Mouse (Mus musculus): ENCODE results near the gene Sh3bgrl.
"Not testable (repeated sequence)": the region's sequence is repeated elsewhere in the genome, so short reads cannot be mapped to it uniquely, and the experiment has no call there.

The Sh3bgrl gene

GRCm38 (mm10) chrX:109095245-109096242 is at the start of gene Sh3bgrl:
Gene Sh3bgrl (plus strand): TSS chrX:109095365.
- peak; percentile 89 for DNase-seq (ENCODE audit: low spot score)

- DNase-seq (ENCODE audit: low spot score): no peak
Observed at GRCm38 (mm10) chrX:109047773-109048172, 47.4 kb upstream of the Sh3bgrl start.

GRCm38 (mm10) chrX:109071719-109072118 is 23.4 kb upstream of the Sh3bgrl start:
- no peak for DNase-seq (ENCODE audit: low spot score)

- DNase-seq (ENCODE audit: low spot score): no peak
Observed at GRCm38 (mm10) chrX:109075716-109076115, 19.4 kb upstream of the Sh3bgrl start.

DNA sequence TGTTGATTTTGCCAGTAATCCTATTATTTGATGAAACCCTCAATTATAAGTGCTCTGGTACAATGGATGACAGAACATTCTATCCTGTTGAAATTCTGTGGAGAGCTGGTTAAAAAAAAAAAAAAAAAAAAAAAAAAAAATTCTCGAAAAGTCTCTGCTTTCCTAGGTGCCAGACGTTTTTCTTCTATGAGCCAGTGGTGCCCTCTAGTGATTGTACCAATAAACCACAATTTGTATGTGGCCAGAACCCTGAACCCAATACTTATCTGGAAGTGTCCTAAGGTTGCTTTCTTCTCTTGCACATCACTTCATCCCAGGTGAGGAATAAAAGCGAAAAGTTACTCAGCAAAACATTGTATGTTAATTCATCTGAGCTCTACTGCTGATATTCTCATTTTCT is 18.8 kb upstream of the Sh3bgrl start:
- peak; percentile 51 for DNase-seq (ENCODE audit: low spot score)

DNA sequence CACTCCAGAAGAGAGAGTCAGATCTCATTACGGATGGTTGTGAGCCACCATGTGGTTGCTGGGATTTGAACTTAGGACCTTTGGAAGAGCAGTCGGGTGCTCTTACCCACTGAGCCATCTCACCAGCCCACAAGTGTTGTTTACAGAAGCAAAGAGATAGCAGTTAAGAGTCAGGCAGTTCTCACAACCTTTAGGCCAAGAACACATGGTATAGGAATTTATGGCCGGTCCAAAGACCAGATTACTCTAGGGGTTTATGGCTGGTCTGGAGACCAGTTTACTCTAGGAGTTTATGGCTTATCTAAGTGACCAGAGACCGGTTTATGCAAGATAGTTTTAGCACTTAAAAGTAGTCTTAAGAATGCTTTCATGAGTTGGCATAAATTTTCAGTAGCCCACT is 15.8 kb upstream of the Sh3bgrl start:
- not testable (repeated sequence) for DNase-seq (ENCODE audit: low spot score)

DNA sequence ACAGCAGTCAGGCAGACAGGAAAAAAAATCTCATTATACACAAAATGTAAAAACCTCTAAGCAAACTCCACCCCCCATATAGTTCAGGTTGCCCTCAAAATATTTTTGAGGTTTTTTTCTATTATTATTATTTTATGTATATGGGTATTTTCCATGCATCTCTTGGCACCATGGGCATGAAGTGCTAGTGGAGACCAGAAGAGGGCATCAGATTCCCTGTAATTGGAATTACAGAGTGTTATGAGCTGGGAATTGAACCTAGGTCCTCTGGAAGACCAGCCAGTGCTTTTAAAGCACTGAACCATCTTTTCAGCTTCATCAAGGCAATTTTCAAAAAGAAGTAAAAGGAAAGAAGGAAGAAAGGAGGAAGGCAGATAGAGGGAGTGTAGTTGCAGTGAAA is 8.1 kb upstream of the Sh3bgrl start:
- no peak for DNase-seq (ENCODE audit: low spot score)

DNA sequence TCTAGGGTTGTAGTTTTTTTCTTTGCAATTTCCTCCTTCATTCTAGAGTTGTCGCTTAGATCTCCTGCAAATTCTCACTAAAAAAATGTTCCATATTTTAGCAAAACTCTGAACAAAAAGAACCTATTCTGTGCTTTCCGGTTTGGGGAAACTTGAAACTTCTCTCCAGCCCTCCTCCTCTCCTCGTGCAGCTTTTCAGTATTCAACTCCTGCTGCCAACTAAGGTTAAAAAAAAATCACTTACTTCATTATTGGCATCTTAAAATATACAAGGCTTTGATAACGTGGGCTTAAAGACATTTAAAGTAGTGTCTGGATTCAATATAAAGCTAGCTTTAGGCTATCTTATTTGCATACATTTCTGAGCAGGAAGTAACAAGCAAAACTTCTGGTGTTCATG is 365 bp upstream of the Sh3bgrl start:
- DNase-seq (ENCODE audit: low spot score): no peak

GRCm38 (mm10) chrX:109098511-109098910 is 3.3 kb downstream of the Sh3bgrl start:
- no peak for DNase-seq (ENCODE audit: low spot score)

DNA sequence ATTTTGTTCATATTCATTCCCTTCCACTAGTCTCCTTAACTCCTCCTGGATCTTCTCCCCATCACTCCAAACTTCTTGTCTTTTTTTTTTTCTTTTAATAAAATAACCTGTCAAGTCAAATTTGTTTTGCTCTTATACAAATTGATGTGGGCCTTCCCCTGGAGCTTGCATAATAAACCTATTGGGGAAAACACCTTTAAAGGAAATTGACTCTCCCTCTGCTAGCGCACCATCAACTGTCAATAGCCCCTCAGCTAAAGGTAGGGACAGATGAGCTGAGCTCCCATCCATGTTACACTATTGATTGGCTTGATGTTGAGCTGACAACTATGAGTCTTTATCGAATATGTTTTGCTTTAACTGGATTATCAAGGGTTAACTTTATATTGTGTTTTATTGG is 5.3 kb downstream of the Sh3bgrl start:
- no peak for DNase-seq (ENCODE audit: low spot score)

- no peak for DNase-seq (ENCODE audit: low spot score)
Observed at GRCm38 (mm10) chrX:109108117-109108805, 13.1 kb downstream of the Sh3bgrl start.

DNA sequence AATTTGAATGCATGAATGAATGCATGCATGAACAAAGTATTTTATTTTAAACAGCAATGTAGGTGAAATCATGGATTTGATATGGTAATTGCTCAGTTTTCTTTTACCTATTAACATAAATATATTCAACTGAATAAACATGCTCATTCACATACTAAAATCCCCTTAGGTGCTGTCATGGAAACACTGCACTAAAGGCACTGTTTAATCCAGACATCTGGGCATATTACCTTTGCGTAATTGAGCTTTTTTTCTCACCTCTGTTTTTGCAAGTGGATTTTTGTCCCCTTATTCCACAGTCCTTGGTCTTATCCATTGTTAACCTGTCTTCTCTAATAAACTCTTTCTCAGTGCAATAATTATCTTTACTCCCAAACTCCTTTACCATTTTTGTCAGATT is 17.7 kb downstream of the Sh3bgrl start:
- DNase-seq (ENCODE audit: low spot score): no peak

- peak; percentile 42 for DNase-seq (ENCODE audit: low spot score)
Observed at GRCm38 (mm10) chrX:109113401-109114280, 18.5 kb downstream of the Sh3bgrl start.

- no peak for DNase-seq (ENCODE audit: low spot score)
Observed at GRCm38 (mm10) chrX:109119829-109120826, 25.0 kb downstream of the Sh3bgrl start.

DNA sequence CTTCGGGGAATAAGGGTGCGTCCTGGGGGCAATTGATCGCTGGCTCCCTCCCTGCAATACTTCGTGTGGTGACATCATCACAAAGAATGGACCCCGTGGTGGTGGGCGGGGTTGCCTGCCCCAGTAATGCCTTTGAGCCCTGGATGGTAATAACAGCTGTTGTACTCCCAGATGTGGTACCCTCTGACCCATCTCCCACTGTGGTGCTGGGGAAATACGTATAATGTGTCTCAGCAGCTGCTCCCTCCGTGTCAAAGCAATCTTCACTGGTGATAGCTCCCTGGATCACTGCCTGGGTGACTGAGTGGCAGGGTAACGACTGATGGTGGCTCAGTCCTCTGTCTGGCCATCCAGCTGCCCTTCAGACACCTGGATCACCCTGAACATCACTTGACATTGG is 26.0 kb downstream of the Sh3bgrl start:
- DNase-seq (ENCODE audit: low spot score): peak; percentile 28

DNA sequence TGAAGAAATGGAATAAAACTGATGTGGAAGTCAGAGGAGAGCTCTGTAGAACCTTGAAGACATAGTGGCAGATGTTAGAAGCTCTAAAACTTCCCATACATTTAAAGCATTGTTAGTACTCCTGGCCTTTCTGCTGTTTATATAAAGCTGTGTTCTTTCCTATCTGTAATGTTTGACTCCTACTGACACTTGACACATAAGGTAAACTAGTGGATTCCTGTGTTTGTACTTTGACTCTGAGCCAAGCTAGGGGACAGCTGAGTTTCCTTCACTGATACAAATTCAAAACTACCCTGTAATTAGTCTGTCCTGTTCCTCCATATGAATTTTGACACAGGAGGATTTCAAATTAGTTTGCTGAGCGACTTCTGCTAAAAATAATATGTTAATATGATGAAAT is 27.5 kb downstream of the Sh3bgrl start:
- DNase-seq (ENCODE audit: low spot score): no peak

GRCm38 (mm10) chrX:109123762-109124161 is 28.6 kb downstream of the Sh3bgrl start:
- no peak for DNase-seq (ENCODE audit: low spot score)

DNA sequence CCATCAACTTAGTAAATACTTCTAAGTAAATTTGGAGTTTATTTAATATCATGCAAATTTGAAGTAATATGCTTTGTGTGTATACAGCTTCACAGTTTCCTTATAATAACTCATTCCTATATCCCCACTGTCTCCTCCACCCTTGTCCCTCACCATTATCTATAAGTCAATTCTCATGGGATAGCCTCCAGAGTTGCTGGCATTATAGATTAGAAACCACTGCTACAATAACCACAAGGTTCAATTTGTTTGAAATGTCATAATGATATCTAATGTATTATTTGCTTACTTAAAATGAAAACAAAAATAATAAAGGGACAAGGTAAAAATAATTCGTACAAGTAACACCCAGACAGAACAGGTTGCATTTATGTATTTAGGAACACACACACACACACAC is 31.7 kb downstream of the Sh3bgrl start:
- DNase-seq (ENCODE audit: low spot score): no peak

GRCm38 (mm10) chrX:109127551-109128088 is 32.5 kb downstream of the Sh3bgrl start:
- DNase-seq (ENCODE audit: low spot score): no peak

DNA sequence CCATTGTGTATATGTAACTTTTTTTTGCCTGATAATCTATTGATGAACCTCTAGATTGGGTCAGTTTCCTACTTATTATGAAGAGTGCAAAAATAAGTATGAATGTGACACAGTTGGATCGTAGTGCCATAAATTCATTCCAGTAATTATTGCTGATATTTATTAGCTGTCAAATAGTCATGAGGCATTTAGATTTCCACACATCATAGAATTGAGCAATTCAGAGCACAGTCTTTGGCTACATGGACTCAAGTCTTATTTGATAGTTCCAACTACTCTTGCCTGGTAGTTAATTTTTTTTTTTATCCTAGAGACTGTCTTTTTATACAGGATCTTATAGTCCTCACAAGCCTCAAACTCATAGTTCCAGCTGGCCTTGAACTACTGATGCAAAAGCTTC is 34.9 kb downstream of the Sh3bgrl start:
- no peak for DNase-seq (ENCODE audit: low spot score)

DNA sequence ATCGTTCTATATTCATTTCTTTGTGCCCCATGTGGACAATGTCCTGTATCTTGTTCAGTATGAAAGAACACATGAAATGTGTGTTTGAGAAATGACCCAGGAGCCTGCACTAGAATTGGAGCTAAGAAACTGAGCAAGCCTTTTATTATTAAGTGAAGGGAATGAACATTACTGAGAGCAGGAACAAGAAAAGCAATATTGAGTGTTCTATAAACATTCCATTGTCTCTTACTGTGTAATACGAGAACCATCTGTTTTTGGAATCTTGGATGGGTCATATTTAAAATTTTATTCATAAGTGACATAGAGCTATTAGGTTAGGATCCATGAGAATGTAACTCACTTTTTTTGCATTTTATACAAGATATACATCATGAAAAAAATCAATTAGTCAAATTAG is 36.7 kb downstream of the Sh3bgrl start:
- no peak for DNase-seq (ENCODE audit: low spot score)
